Mouse (Mus musculus) adrenal gland, postnatal 4 days (tissue): Measurements from ENCODE around the gene Syngr3. TPM values are rescaled to one million over a fixed set of nuclear protein-coding genes. Genes with fewer than 3 reads are reported as not detected.

ENCODE experiments used
- DNase-seq, 2 experiments: peaks; one replicate each; pipeline ENCODE4 v3.0.0; 2021 to 2022; ENCODE audit warnings: low spot score in 2 of 2, mixed read lengths in 2 of 2
- total RNA-seq, 2 experiments: library from RNA; stranded (reverse); gene quantifications; 2 replicates each; pipeline ENCODE4 v1.2.3; 2021

Gene Syngr3
- total RNA-seq, 2 experiments from 2014 or later = 6.1 to 9.4 TPM

DNA sequence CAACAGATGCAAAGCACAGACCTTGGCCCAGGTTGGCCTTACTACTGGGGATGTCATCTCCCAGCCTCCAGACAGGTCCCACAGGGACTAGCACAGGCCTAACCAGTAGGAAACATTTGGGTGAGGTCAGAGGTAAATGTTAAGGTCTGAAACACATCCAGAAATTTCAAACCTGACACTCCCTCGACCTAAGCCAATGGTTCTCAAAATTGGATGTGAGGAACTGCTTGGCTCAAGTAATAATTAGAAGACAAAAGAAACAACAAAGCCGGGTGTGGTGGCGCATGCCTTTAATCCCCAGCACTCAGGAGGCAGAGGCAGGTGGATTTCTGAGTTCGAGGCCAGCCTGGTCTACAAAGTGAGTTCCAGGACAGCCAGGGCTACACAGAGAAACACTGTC is 43.4 kb downstream of the Syngr3 start:
- no peak for DNase-seq

DNA sequence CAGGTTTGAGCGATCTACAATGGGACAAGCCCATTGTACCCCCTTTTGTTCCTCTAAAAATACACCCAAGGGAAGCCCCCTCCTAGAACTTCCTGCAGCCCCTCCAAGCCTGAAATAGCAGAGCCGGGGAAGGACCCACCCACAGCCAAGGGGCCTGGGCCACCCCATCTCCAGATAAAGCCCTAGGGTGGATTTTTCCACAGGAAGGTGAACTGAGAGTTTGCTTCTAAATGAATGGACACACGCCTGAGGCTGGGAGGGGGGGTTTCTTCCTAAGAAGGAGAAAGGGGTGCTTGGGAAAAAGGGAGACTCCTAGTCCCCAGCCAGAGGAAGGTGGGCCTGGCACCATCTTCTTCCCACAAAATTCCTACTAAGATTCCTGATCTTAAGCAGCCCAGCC is 43.8 kb downstream of the Syngr3 start:
- DNase-seq = no peak

DNA sequence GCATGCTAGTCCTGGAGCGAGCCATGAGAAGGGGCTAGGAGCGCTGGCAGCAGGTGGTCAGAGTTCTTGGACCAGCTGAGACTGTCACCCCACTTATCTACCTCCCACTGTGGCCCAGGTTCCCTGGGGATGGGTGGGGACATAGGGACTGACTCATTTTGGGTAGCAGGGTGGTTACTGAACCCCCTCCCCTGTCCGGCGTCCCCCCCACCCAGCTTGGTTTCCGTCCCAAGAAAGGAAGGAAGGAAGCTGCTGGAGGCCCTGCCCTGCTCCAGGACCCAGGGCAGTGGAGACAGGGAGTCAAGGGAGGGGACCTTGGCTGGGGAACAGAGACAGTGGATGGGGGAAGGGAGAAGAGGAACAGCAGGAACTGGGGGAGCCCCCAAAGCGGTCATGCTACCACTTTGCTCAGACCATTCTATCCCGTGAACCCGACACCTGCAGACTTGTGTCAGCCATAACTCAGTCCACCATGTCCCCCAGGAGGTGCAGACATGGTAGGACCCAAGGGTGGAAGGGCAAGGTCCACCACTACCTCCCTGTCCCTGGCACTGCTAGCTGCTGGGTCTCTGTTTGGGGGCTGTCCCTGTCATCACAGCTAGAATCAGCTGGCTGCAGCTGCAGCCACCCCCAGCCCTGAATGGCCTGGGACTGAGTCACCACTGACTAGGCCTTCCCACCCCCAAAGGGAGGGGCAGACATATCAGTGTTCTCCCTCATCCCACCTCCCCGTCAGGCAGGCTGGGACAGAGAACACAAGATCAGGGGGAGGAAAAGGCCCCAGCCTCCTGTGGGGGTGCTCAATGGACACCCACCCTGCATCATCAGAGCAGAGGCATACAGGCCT is 44.7 kb downstream of the Syngr3 start:
- no peak for DNase-seq

DNA sequence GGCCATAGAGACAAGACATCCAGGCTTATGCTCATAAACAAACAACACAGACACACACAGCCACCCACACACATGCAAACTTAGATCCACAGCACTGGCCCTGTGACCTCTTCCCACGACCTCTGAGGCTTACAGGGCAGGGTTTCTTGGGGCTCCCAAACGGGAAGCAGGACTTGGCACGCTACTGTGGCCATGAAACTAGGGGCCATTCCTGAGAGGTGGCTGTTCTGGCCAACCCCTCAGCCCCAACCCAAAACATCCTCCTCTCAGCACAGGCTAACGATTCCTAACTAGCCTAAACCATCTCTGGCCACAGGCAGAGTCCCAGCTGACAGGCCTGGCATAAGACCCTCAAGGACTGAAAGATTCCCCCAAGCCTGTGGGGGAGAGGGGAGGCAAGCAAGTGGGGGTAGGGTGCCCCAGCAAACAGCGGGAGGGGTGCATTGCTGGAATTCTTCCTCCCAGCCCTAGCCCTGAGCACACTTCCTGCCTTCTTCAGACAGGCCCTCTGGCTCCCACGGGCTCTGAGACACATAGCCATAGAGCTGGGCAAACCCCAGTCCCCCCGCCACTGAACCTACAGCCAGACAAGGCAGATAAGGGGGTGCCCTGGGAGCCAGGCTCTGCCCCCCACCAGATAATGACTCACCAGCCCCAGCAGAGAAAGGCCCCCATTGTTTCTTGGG is 45.6 kb downstream of the Syngr3 start:
- DNase-seq = no peak

DNA sequence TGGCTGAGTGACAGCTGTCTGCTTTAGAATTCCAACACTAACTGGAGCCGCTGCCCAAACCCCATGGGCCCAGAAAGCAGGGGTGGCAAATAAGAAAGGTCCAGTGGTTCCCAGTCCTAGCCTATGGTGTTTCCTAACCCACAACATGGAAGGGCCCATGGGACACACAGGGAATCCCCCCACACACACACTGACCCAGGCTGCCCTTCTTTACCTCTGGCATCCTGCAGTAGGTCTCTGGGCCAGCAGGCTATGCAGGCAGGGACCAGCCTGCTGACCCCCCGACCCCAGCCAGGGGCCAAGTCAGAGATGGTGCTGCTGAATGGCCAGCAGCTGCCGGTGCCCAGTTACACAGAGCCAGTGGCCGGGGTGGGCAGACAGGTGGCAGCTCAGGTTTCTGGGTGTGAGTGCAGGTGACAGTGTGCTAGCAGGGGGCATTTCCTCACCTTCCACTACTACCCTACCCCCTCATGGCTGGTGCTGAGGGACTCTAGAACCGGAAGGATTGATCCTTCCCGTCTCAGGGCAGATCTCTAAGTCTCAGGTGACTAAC is 46.9 kb downstream of the Syngr3 start:
- no peak for DNase-seq

DNA sequence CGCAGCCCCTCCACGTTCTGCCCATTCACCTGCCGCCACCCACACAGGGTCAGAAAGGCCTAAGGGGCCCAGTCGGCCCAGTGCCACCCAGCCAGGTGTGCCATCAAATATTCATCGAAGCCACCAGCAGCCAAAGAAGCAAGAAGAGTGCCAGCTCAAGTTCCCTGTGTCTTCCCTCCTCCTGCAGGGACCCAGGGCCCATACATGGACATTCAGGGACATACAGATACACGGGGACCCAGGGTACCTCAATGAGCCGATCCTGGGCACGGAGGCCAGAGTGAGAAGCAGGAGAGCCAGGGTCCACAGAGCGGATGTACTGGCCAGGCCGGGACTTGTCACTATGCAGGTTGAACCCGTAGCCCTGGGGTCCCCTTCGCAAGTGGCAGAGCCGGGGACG is 47.8 kb downstream of the Syngr3 start:
- no peak for DNase-seq

DNA sequence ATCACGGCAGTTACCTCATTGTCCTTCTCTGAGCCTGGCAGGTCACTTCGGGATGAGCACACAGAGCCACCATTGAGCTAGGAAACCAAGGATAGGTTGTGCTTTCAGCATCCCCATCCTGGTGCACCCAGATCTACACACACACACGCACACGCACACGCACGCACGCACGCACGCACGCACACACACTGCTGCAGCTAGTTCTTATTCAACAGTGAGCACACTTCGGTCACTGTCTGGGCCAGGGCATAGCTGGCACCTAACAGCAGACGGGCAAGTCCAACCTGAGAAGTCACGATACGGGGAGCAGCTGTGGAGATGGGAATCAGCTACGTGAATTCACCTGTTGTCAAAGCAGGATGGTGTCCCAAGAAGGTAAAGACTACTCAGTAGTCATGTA is 49.2 kb downstream of the Syngr3 start:
- no peak for DNase-seq

DNA sequence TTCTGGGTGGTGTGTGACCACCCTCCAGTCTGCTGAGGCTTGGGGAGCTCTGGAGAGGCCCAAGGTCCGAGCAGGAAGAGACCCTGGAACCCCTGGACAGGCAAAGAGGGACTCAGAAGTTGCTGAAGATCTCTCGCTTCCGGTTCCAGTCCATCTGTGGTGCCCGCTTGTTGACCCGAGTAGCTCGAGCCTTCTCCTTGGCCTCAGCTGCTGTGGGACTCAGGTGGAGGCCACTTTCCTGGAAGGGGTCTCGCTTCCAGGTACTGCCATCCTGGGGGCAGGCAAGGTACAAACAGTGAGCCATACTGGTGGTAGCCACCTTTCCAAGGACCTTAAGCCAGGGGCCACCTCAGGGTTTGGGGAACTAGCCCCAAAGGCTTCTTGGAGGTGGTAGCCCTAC is 49.6 kb downstream of the Syngr3 start:
- no peak for DNase-seq

DNA sequence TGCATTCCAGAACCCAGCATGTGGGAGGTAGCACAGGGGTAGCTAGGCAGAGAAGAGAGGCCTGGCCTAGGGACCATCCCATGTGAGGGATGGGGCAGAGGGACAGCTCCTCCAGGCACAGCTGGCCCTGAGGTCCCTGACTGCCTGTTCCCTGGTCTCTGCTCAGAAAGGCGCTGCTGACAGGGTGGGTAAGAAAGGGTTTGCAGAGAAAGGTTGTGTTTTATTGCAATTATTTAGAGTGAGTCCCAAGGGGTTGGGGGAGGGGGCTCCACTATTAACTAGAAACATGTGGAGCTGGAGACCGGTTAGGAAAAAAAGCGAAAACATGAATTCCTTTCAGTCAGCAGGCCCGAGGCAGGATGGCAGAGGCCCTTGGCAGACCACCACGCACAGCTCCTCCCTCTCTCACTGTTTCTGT is 50.2 kb downstream of the Syngr3 start:
- no peak for DNase-seq

DNA sequence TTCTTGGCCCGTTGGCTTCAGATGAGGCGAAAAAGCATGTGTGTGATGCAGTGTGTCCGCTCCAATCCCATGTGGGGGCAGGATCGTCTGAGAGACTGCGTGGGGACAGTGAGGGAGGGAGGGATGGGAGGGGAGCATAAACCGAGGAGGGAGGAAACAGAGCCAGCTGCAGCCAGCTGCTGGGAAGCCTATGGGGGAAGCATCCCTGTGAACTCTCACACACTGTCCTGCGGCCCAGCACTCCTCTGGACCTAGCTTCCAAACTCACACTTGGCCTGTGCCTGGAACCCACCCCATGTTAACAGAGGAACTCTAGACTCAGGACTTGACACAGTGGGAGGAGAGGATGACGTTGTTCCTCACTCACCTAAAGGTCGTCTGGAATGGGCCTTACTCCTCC is 50.9 kb downstream of the Syngr3 start:
- no peak for DNase-seq

DNA sequence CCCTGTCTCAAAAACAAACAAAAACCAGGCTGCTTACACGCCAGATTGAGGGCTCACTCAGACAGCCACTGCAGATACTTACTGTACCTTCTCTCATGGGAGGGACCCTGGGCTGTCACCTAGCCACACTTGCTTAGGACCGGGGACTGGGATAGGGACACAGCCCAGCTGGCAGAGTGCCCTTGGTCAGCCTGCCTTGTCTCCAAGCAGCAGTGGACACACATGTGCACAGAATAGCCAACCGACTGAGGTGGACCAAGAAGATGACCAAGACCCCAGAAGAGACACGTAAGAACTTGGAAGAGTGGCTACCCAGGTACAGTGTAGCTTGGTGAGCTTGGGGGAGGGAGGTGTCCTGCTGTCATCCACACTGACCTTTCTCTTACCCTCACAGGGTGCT is 51.5 kb downstream of the Syngr3 start:
- no peak for DNase-seq

DNA sequence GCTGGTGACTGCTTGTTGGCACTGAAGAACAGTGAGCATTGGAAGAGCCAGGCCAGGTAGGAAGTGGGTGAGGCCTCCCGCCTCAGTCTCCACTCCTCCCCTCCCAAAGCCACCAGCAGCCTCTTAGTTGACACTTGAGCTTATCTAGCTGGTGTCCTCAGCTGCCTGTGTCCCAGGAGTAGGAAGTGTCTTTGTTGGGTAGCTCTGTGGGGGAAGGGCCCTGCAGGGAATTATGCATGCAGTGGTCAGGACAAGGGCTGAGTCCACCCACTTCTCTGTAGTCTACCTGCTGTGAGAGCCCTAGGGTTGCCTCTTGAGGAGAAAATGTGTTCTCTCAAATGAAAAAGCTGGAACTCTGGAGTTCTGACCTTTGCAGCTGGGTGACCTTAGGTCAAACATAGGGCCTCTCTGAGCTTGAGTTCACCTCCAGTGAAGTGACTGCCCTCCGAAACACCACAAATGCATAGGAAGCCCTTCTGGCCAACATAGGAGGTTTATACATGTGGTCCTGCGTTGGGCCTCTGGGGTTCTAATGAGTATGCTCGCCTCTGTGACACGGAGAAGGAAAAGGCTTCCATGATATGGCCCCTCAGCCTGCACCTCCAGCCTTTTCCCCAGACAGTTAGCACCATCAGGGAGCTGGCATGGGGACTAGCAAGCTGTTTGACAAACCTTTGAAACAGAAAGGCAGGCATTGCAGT is 52.8 kb downstream of the Syngr3 start:
- DNase-seq = no peak

DNA sequence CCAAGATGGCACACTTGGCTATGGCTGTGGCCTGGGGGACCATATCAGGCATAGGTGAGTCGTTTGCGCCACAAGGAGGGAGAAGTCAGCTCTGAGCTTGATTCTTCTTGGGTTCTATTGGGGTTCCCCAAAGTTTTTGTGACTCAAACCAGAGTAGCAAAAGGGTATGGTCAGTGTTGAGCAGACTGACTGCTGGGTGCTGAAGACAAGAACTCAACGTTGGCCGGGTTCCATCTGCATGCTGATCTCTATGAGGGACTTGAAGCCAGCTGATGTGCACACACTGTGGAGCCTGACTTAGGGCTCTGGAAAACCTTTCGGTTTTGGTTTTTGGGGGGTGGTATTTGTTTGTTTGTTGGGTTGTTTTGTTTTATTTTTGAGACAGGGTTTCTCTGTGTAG is 54.1 kb downstream of the Syngr3 start:
- no peak for DNase-seq

Other genes with a start within 250 kb of the Syngr3 start
- 1 to 10 TPM; 3.1 to 3.4 TPM for gene Dnase1l2, start 246.8 kb downstream of the Syngr3 start, total RNA-seq
- 10 to 100 TPM; 31.8 to 35.1 TPM for gene E4f1, start 219.6 kb downstream of the Syngr3 start, total RNA-seq
- 10 to 100 TPM; 44.6 to 46.4 TPM for gene Pgp, start 219.6 kb downstream of the Syngr3 start, total RNA-seq
- gene Bricd5, start 216.1 kb downstream of the Syngr3 start, total RNA-seq = under 1 TPM; 0.50 to 0.93 TPM
- gene Mlst8, start 210.9 kb downstream of the Syngr3 start, total RNA-seq = 10 to 100 TPM; 28.0 to 30.0 TPM
- gene Caskin1, start 201.4 kb downstream of the Syngr3 start, total RNA-seq = 10 to 100 TPM; 62.4 to 65.2 TPM
- 100 to 1,000 TPM; 137 to 149 TPM for gene Traf7, start 162.0 kb downstream of the Syngr3 start, total RNA-seq
- 1 to 10 TPM; 1.1 to 1.9 TPM for gene Rab26, start 155.7 kb downstream of the Syngr3 start, total RNA-seq
- gene Pkd1, start 140.1 kb downstream of the Syngr3 start, total RNA-seq = 10 to 100 TPM; 67.8 to 70.9 TPM
- gene Tsc2, start 57.3 kb downstream of the Syngr3 start, total RNA-seq = 100 to 1,000 TPM; 110 to 119 TPM
- 10 to 100 TPM; 13.3 to 13.8 TPM for gene Nthl1, start 57.3 kb downstream of the Syngr3 start, total RNA-seq
- gene Slc9a3r2, start 39.6 kb downstream of the Syngr3 start, total RNA-seq = 10 to 100 TPM; 62.2 to 64.2 TPM
- not detected for gene Npw, start 31.5 kb downstream of the Syngr3 start, total RNA-seq
- 10 to 100 TPM; 47.5 to 48.9 TPM for gene Zfp598, start 20.3 kb downstream of the Syngr3 start, total RNA-seq
- gene Gfer, start 6.2 kb upstream of the Syngr3 start, total RNA-seq = 10 to 100 TPM; 28.4 to 28.8 TPM
- 1 to 10 TPM; 6.2 to 8.5 TPM for gene Noxo1, start 6.3 kb upstream of the Syngr3 start, total RNA-seq
- gene Tbl3, start 17.7 kb upstream of the Syngr3 start, total RNA-seq = 10 to 100 TPM; 37.8 to 40.9 TPM
- gene Rnf151, start 28.1 kb upstream of the Syngr3 start, total RNA-seq = not detected
- gene Rps2, start 28.2 kb upstream of the Syngr3 start, total RNA-seq = 100 to 1,000 TPM; 867 to 881 TPM
- 100 to 1,000 TPM; 210 to 213 TPM for gene Ndufb10, start 34.5 kb upstream of the Syngr3 start, total RNA-seq
- 1 to 10 TPM; 5.9 to 6.9 TPM for gene Rpl3l, start 37.9 kb upstream of the Syngr3 start, total RNA-seq
- gene Msrb1, start 46.7 kb upstream of the Syngr3 start, total RNA-seq = 10 to 100 TPM; 62.0 to 74.6 TPM
- gene Hs3st6, start 63.0 kb upstream of the Syngr3 start, total RNA-seq = 1 to 10 TPM; 3.2 to 4.2 TPM
- gene Meiob, start 114.3 kb upstream of the Syngr3 start, total RNA-seq = 1 to 10 TPM in 1 of 2 experiments, under 1 TPM in 1; 0.64 to 1.3 TPM
- 10 to 100 TPM; 67.0 to 77.5 TPM for gene Hagh, start 150.2 kb upstream of the Syngr3 start, total RNA-seq
- gene Fahd1, start 160.4 kb upstream of the Syngr3 start, total RNA-seq = 10 to 100 TPM; 28.9 to 30.5 TPM
- gene Igfals, start 176.0 kb upstream of the Syngr3 start, total RNA-seq = 1 to 10 TPM; 2.0 to 7.4 TPM
- gene Nubp2, start 196.4 kb upstream of the Syngr3 start, total RNA-seq = 10 to 100 TPM; 51.9 to 55.3 TPM
- 10 to 100 TPM; 35.5 to 37.8 TPM for gene Spsb3, start 196.7 kb upstream of the Syngr3 start, total RNA-seq
- gene Eme2, start 205.1 kb upstream of the Syngr3 start, total RNA-seq = 10 to 100 TPM; 63.5 to 66.9 TPM
- 100 to 1,000 TPM; 135 to 137 TPM for gene Mrps34, start 205.2 kb upstream of the Syngr3 start, total RNA-seq
- 10 to 100 TPM; 73.7 to 76.7 TPM for gene Nme3, start 206.5 kb upstream of the Syngr3 start, total RNA-seq
- 100 to 1,000 TPM; 150 to 153 TPM for gene Mapk8ip3, start 247.0 kb upstream of the Syngr3 start, total RNA-seq